In the genomic region with DNA sequence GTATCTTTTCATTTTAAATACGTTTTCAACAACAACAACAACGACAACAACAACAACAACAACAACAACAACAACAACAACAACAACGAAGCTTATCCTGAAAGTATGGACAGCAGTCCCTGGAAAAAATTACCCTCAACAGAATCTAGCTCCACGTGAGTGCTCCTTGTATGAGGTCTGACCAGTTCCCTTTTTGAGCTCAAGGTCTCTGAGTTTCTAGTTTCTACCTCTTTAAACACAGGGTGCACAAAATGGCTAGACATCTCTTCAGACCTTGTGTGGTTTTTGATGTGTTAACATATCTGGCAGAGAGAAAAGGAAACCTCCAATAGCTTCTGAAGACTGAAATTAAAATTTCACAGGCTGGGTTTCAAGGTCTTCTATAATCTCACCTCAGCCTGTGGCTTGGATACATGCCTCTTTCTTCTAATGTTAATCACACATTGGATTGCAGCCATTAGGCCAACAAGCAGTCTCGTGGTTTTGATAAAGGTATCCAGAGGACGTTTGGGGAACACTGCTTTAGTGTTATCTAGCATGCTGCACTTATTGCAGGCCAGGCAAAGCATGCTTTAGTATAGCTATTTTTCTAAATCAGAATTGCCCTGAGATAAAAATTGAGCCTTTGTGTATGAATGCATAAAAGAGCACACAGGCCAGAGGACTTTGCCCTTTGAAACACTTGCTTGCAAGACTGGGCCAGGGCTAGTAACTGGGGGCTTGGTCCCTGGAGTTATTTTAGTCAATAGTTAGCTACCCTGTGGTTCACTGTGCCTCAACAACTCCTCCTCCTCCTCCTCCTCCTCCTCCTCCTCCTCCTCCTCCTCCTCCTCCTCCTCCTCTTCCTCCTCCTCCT, we compare ENCODE assay signal across 15 mouse cellular contexts. TPM values are rescaled to one million over a fixed set of nuclear protein-coding genes. Genes with fewer than 3 reads are reported as not detected.
DNase-seq lines count a peak whose midpoint lies in the region; ATAC-seq and TF ChIP-seq lines count a peak whose summit lies in the region.
"Had no signal": no experiment of that assay in that cellular context is flagged by ENCODE, and none has a peak within 500 bp of the region (broad histone marks: within the 10 kb centered on the region; RNA-seq: fewer than 3 reads in every experiment).

No protein-coding gene starts in this region.

- TF ChIP-seq EP300 in stomach, postnatal 0 days (optimal IDR thresholded peaks at IDR 0.05), result no peak

- no peaks in the 10 kb centered on the region for H3K36me3 ChIP-seq in intestine, postnatal 0 days (ENCODE audit: control insufficient read depth, insufficient read depth)
- no peaks in the 10 kb centered on the region for H3K36me3 ChIP-seq in stomach, postnatal 0 days (ENCODE audit: control insufficient read depth, insufficient read depth, low read length)

- H3K4me1 ChIP-seq in intestine, postnatal 0 days (replicated peaks; ENCODE audit: control insufficient read depth, insufficient read depth, low read length), result 0 out of 2 replicates have a peak, but pooled peaks cover 7% of the 10 kb centered on the region
- no peaks in the 10 kb centered on the region for H3K4me1 ChIP-seq in stomach, postnatal 0 days (replicated peaks; ENCODE audit: control insufficient read depth, insufficient read depth)

- no peak for TF ChIP-seq CTCF in intestine, postnatal 0 days (IDR thresholded peaks at IDR 0.05; ENCODE audit: low read depth)
- TF ChIP-seq CTCF in stomach, postnatal 0 days (IDR thresholded peaks at IDR 0.05; ENCODE audit: low read depth), result no peak

- H3K27me3 ChIP-seq in intestine, postnatal 0 days (replicated peaks; ENCODE audit: control insufficient read depth, insufficient read depth, low read length), result no peaks in the 10 kb centered on the region
- no peaks in the 10 kb centered on the region for H3K27me3 ChIP-seq in stomach, postnatal 0 days (ENCODE audit: control insufficient read depth, insufficient read depth, low read length)

- H3K9me3 ChIP-seq in intestine, postnatal 0 days (ENCODE audit: control insufficient read depth), result no peaks in the 10 kb centered on the region
- no peaks in the 10 kb centered on the region for H3K9me3 ChIP-seq in stomach, postnatal 0 days (ENCODE audit: control insufficient read depth, low read length)

- 53% methylated on average over 6 of the region's 6 CpGs for WGBS in intestine, postnatal 0 days
- WGBS in stomach, postnatal 0 days, result 60% methylated on average over 6 of the region's 6 CpGs

- H3K27ac ChIP-seq in intestine, postnatal 0 days (ENCODE audit: low read depth, low read length), result no peak overlapping the region; the same call in 1 of the 2 replicates
- H3K27ac ChIP-seq in stomach, postnatal 0 days (replicated peaks), result no peak overlapping the region
- H3K27ac ChIP-seq: gastrocnemius, adult 2 months; kidney, postnatal 0 days had no signal

- H3K4me3 ChIP-seq in intestine, postnatal 0 days (ENCODE audit: low read depth, low read length), result no peak overlapping the region
- no peak overlapping the region for H3K4me3 ChIP-seq in stomach, postnatal 0 days (ENCODE audit: low read depth, low read length)
- H3K4me3 ChIP-seq: gastrocnemius, adult 2 months; myocyte had no signal

- peak; percentile 4 for DNase-seq in lung, postnatal 25 days (ENCODE audit: low spot score)
- DNase-seq in lung, postnatal 10 days, result no peak
- peak; percentile 67 for DNase-seq in heart, adult 8-10 months (ENCODE audit: low spot score)
- DNase-seq in stomach, postnatal 0 days (ENCODE audit: low spot score), result peak; percentile 38
- DNase-seq in cerebellum, adult 11 months, result no peak
- DNase-seq in thymus, postnatal 36 days, result no peak
- no peak for DNase-seq in urinary bladder, postnatal 36 days (ENCODE audit: low spot score in 2 of 2)
- DNase-seq: adrenal gland, adult 8-10 months; cerebellum, adult 2 months; gastrocnemius, adult 2 months; thymus, adult 18-20 months had no signal

- H3K4me2 ChIP-seq in intestine, postnatal 0 days (replicated peaks; ENCODE audit: low read depth), result no peak overlapping the region
- H3K4me2 ChIP-seq in stomach, postnatal 0 days (replicated peaks; ENCODE audit: low read depth), result no peak overlapping the region

- ATAC-seq in intestine, postnatal 0 days, result peak; percentile 89
- peak; percentile 89 for ATAC-seq in stomach, postnatal 0 days (ENCODE audit: low FRiP score, low TSS enrichment)
- ATAC-seq: lung, postnatal 0 days had no signal

- H3K9ac ChIP-seq in intestine, postnatal 0 days (ENCODE audit: low read depth, low read length), result no peak overlapping the region
- no peak overlapping the region for H3K9ac ChIP-seq in stomach, postnatal 0 days (ENCODE audit: low read length)

RNA-seq across cellular contexts. Expression of gene Pde4d, which starts 3.5 kb away (rescaled TPM):
- total RNA-seq in heart, adult 8-10 months (2022), result 10 to 100 TPM; 35.5 to 45.7 (median 42.5) TPM
- 17.8 and 22.0 TPM in 2 replicates for polyA plus RNA-seq in intestine, postnatal 0 days (2015; fragmentation: Nextera tagmentation; extraction: Ambion mirVana)
- 13.0 and 14.3 TPM in 2 replicates for polyA plus RNA-seq in stomach, postnatal 0 days (2015; fragmentation: Nextera tagmentation; extraction: Ambion mirVana)

Comparison
In these comparisons a context has a peak if more than half of its experiments do, and no peak if none do; other contexts are left out.
1. DNase-seq: peak in lung, postnatal 25 days (single experiment), heart, adult 8-10 months (single experiment) and stomach, postnatal 0 days (single experiment); none in lung, postnatal 10 days (single experiment), cerebellum, adult 11 months (single experiment), thymus, postnatal 36 days (0 of 2) and urinary bladder, postnatal 36 days (0 of 2).